Mouse (Mus musculus) spleen, adult 18-20 months (tissue): ENCODE results near the gene Erc2.

Source experiments
- DNase-seq, 2 experiments: peaks; one replicate each; pipeline ENCODE4 v3.0.0; 2022; ENCODE audit warnings: mixed read lengths in 2 of 2

Erc2 gene

DNA sequence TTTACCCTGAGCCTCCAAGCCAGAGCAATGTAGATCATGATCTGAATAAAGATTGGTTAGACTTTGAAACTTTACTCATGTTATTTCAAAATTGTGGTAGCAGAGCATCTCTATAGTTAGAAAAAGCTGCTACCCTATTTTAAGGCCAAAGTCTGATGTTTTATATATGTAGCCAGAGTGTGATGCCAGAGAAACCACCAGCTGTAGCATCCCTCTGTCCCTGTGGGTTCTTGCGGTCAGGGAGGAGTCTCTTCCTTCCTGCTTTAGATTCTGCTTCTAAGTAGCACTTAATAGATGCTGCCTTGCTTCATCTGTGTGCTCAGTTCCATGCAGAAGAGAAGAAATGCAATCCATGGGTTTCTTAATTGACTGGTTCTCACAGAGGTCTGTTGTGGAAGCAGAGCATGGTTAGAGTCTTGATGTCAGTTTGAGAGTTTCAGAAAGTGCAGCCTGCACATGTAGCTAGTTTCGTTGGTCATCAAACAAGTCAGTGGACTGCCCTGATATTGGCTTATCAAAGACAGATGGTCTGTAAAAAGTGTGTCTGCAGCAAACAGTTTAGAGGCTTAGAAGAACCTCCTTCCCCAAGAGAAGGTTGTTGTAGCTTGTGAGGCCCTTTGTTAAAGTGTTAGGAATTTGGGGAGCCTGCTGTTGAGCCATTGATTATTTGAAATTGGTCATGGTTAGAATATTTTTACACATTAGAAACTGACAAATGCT is 156.9 kb downstream of the Erc2 start:
- DNase-seq, result no peak

DNA sequence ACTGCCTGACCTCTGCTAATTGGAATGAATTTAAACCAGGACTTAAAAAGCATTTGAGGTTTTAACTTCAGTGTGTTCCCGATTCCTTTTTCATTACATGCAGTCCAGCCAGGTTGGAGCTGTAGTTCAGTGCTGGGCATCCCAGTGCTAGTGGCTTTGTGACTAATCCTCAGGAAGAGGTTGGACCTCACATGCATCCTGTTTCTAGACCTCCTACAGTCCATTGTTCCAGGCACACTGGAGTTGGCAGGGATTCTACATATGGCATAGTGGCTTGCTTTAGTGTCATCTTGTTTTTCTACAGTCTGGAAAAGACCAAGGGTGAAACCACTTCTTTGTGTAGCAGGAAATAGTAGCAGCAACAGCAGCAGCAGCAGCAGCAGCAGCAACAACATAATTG is 159.0 kb downstream of the Erc2 start:
- DNase-seq, result no peak

DNA sequence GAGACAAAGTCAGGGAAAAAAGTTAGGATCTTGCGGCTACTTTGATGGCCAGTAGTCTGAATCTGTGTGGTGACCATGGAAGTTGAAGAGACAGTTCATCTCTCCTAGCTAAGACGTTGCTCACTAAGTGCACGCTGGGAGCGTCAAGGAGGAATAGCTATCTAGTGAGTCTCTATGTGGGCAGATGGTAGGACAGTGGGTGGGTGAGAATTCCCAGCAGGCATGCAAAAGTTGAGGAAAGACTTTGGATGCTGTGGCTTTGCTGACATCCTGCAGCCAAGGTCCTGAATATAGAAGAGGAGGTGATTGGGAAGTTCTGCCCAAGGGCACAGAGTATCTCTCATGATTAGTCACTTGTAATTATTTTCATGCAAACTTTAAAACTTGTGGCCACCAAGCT is 162.6 kb downstream of the Erc2 start:
- no peak for DNase-seq

GRCm38 (mm10) chr14:27785562-27785961 is 163.3 kb downstream of the Erc2 start:
- no peak for DNase-seq

GRCm38 (mm10) chr14:27789066-27789898 is 167.1 kb downstream of the Erc2 start:
- no peak for DNase-seq

DNA sequence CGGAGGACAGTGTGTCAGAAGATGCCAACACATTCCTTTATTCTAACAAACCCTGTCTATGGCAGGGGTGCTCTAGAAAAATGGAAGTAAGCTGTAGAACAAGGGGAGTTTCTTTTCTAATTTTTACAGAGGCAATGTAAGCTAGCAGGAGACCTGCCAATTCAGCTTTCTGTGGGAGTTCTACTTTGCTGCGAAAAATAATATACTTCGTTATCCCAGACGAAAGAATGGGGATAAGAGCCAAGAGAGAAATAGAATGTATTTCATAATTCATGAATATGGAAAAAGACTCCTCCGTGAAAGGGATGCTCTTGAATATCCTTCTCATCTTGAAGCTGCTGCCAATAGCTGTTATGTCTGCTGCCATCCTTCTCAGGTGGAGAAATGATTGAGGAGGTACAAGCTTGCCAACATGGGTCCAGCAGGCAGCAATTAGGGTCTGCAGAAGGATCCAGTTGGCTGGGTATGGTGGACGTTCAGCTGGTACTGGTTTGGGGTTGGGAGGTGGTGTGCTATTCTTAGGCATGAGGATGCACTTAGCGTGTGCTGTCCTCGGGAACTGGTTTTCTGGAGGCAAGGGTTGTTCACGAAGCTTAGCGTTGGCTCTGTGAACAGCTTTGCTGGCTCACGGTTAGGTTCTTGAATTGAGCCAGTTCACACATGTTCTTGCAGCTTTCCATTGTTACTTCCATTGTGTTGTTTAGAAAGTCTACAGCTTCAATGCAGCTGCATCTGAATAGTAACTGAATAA is 176.1 kb downstream of the Erc2 start:
- no peak for DNase-seq

- DNase-seq, result no peak
These were observed 178.5 kb downstream of the Erc2 start for GRCm38 (mm10) chr14:27800766-27801165.

DNA sequence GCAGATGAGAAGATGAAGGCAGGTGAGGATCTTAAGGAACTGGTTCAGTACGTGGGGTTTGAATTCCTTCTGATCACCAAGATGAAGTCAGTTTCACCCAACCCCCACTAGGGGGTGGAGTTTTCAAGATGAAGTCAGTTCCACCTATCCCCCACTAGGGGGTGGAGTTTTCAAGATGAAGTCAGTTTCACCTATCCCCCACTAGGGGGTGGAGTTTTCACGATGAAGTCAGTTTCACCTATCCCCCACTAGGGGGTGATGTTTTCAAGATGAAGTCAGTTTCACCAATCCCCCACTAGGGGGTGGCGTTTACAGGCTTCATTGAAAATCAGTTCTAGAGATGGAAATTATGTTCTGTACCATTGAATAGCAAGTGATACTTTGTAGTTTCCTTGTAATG is 181.7 kb downstream of the Erc2 start:
- no peak for DNase-seq

GRCm38 (mm10) chr14:27805064-27805463 is 182.8 kb downstream of the Erc2 start:
- DNase-seq, result no peak

DNA sequence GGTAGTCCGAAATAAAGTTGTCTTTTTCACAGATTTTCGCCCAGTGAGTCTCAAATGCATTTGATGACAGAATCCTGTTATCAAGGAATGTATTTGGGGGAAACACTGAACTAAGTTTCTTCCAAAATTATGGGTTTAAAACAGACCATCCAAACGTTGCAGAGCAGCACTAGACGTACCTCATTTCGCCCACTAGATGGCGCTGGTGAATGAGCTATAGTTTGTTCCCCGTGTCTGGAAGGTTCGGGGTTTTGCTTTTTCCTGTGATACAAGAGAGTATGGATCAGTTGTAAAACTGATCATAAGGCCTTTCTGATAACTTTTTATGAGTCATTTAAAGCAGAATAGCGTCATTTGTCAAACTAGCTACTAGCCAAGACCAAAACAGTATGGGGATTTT is 185.9 kb downstream of the Erc2 start:
- DNase-seq, result peak in 1 of 2 experiments; percentile 13

- no peak for DNase-seq
These were observed 186.4 kb downstream of the Erc2 start for GRCm38 (mm10) chr14:27808523-27809114.

DNA sequence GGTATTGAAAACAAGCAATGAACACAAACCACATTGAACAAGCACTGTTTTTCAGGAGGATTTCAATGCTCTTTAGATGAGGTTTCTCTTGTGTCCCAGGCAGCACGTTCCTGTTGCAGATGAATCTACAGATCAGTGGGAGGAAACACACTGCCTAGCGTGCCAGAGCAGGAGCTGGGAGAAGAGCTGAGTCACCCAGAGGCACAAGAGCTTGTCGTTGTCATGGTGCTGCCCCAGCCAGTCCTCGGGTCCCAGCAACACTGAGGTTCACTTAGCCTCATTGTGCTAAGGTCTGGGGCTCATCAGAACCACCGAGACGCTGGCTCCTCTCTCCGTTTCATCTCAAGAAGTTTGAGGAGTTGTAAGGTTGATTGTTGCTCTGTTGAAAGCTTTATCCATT is 188.6 kb downstream of the Erc2 start:
- DNase-seq, result no peak

GRCm38 (mm10) chr14:27811649-27812048 is 189.4 kb downstream of the Erc2 start:
- DNase-seq, result no peak

GRCm38 (mm10) chr14:27815739-27816138 is 193.5 kb downstream of the Erc2 start:
- DNase-seq, result no peak

GRCm38 (mm10) chr14:27818986-27819385 is 196.8 kb downstream of the Erc2 start:
- no peak for DNase-seq

- no peak for DNase-seq
These were observed 199.6 kb downstream of the Erc2 start for GRCm38 (mm10) chr14:27821801-27822200.

GRCm38 (mm10) chr14:27822566-27822965 is 200.3 kb downstream of the Erc2 start:
- DNase-seq, result no peak

DNA sequence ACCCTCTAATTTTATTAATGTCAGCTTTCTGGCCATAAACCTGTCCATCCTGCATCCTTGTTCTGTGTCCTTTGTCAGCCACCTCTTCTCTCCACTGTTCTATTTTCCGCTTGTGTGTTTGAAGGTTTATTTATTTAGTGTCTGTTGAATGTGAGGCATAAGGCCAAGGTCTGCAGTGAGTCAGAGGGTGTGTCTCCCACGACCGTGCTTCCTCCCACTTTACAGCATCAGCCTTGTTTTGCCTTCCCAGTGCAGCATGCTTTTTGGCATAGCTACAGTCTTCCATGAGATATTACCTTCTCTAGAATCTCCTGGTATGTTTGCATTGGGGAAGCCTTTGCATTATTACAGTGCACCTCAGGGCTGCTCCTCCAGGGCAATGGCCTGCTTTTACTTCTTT is 200.8 kb downstream of the Erc2 start:
- DNase-seq, result no peak

DNA sequence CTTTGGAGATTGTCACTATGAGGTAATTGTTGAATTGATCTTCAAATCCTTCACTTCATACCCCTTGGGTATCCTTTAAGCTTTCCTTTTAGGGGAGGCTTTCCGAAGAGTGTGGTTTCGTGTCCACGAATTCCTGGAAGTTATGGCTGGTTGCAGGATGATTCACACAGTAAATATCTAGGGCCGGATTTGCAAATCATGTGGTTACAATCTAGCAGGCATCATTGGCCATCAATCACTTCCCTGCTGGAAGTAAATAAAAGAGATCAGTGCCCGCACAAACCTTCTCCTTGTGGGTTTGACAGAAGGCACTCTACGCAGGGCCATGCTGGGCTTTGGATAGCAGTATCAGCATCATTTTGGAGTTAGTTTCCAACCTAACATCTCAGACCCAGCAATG is 201.7 kb downstream of the Erc2 start:
- DNase-seq, result no peak

DNA sequence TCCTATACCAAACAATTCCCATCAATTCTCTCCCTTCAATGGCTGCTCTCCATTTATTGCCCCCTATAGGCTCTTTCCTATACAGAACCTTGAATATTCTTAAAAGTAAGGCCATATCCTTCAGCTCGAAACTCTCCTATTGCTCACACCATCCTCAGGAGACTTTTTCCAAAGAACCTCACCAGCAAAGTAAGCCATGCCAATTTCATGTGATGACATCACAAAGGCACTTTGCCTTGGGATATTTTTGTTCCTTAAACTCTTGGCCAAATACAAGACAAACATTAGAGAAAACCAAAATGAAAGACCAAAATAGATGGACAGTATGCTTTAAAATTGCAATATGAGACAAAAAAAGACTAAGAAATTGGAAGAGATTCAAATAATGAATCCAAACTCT is 204.6 kb downstream of the Erc2 start:
- no peak for DNase-seq

- no peak for DNase-seq
These were observed 205.9 kb downstream of the Erc2 start for GRCm38 (mm10) chr14:27828089-27828488.

DNA sequence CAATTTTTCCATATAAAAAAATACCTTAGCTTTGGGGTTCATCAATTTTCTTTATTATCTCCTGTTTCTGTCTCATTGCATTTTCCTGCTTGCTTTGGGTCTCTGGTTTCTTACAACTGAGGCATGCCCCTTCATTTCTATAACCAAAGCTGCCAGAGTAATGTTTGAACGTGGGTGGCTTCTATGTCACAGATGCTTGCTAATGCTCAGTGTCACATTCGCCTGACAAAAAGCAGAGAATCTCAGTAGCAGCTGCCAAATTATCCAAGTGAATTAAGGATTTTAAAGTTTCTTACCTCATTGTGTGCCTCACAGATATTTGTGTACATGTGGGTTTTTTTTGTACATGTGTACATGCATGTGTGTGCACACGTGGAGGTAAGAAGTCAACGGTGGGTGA is 210.0 kb downstream of the Erc2 start:
- no peak for DNase-seq

- no peak for DNase-seq
These were observed 213.1 kb downstream of the Erc2 start for GRCm38 (mm10) chr14:27835351-27835750.
